Mouse (Mus musculus) olfactory bulb, adult 2 months (tissue): ENCODE data around the gene Unk.

Experiments used
- CTCF ChIP-seq: fragments of 200-500 bp; IDR thresholded peaks from 2 replicates; pipeline ENCODE4 v1.5.1; 2012; ENCODE audit warnings: low read depth, mild to moderate bottlenecking, low read length, moderate library complexity; ENCODE audit not compliant: insufficient read depth
- POLR2A ChIP-seq: fragments of 200-500 bp; IDR thresholded peaks from 2 replicates; pipeline ENCODE4 v1.6.1; 2012; ENCODE audit warnings: mild to moderate bottlenecking, low read depth, low read length, moderate library complexity; ENCODE audit not compliant: insufficient read depth

DNA sequence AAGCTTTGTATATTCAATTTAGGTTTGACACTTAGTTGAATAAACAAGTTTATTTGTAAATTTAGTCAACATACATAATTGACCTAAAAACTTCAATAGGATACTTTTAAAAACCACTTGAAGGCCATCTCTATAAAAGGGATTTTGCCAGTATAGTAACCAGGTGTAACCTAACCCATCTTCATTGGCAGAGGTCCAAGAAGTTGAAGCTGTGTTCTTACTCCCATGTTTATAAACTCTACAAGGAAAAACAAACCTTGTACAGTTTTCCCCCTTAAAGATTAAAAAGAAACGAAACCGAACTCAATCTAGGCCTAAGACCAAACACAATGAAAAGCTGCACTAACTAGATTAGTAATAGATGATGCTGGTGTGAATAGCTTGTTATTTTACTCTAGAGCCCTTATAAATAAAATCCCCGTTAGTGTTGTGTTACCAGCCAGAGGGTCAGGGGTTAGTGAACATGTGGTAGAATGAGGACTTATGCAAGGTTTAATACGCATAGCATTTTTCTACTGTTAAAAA, 7.8 kb upstream of the Unk start:
- no peak for TF ChIP-seq POLR2A
- no peak for TF ChIP-seq CTCF
